Mouse (Mus musculus): ENCODE data around the gene Klf5. TPM values are rescaled to one million over a fixed set of nuclear protein-coding genes. Genes with fewer than 3 reads are reported as not detected.

Klf5 gene
- polyA plus RNA-seq, 1 experiment from 2014 or later = 87.6 TPM

DNA sequence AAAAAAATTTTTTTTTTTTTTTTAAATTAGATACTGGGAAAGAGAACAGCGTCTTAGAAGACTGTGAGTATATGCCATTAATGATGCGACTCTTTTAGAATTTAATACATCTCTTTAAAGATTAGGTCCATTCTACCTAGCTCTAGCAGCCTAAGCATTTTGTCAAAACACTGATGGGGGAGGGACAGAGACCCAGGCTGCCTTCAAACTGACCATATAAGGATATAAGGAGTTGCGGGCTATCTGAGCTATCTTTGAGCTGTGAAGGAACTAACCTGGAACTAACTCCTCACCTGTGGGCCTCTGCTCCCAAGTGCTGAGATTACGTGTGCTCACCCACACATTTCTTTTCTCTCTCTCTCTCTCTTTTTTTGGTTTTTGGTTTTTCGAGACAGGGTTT lies 6.3 kb upstream of the Klf5 start:
- WGBS = 94% methylated on average over 5 of the region's 5 CpGs
- Histone ChIP-seq H3K9ac (ENCODE audit: low read depth, low read length) (no peak overlapping the region), H3K27ac (ENCODE audit: low read depth, low read length) (no peak overlapping the region), H3K4me2 (replicated peaks; ENCODE audit: low read depth) (no peak overlapping the region), H3K9me3 (ENCODE audit: control insufficient read depth) (no peaks in the 10 kb centered on the region), H3K4me1 (replicated peaks; ENCODE audit: control insufficient read depth, insufficient read depth, low read length) (no peaks in the 10 kb centered on the region), H3K36me3 (ENCODE audit: control insufficient read depth, insufficient read depth) (no peaks in the 10 kb centered on the region), H3K4me3 (ENCODE audit: low read depth, low read length) (no peak overlapping the region), H3K27me3 (replicated peaks; ENCODE audit: control insufficient read depth, insufficient read depth, low read length) (no peaks in the 10 kb centered on the region)
- TF ChIP-seq CTCF (IDR thresholded peaks at IDR 0.05; ENCODE audit: low read depth) = no peak
- no peak for ATAC-seq

DNA sequence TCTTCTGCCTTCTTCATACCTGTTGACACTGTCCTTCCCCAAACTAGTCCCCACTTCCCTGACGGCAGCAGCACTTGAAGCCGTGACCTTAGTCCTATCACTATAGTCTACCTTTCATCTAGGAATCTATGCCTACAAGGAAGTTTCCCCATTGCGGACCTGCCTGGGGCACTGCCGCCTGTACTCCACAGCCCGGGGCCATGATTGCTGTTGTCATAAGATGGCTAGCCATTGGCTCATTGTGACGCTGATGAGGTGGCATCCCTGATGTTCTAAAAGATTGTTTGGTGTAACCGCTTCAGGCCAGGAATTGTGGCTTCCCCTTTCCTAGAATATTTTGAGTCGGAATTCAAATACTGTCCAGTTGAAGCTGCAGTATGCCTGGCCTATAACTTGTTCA lies 4.1 kb upstream of the Klf5 start:
- no peaks in the 10 kb centered on the region for H3K9me3 ChIP-seq (ENCODE audit: control insufficient read depth)
- H3K36me3 ChIP-seq (ENCODE audit: control insufficient read depth, insufficient read depth) = no peaks in the 10 kb centered on the region
- 60% methylated on average over 8 of the region's 8 CpGs for WGBS
- no peak overlapping the region for H3K4me3 ChIP-seq (ENCODE audit: low read depth, low read length)
- no peak overlapping the region for H3K4me2 ChIP-seq (replicated peaks; ENCODE audit: low read depth)
- no peak for ATAC-seq
- H3K27ac ChIP-seq (ENCODE audit: low read depth, low read length) = no peak overlapping the region
- no peaks in the 10 kb centered on the region for H3K4me1 ChIP-seq (replicated peaks; ENCODE audit: control insufficient read depth, insufficient read depth, low read length)
- no peak overlapping the region for H3K9ac ChIP-seq (ENCODE audit: low read depth, low read length)
- TF ChIP-seq CTCF (IDR thresholded peaks at IDR 0.05; ENCODE audit: low read depth) = no peak
- no peaks in the 10 kb centered on the region for H3K27me3 ChIP-seq (replicated peaks; ENCODE audit: control insufficient read depth, insufficient read depth, low read length)

DNA sequence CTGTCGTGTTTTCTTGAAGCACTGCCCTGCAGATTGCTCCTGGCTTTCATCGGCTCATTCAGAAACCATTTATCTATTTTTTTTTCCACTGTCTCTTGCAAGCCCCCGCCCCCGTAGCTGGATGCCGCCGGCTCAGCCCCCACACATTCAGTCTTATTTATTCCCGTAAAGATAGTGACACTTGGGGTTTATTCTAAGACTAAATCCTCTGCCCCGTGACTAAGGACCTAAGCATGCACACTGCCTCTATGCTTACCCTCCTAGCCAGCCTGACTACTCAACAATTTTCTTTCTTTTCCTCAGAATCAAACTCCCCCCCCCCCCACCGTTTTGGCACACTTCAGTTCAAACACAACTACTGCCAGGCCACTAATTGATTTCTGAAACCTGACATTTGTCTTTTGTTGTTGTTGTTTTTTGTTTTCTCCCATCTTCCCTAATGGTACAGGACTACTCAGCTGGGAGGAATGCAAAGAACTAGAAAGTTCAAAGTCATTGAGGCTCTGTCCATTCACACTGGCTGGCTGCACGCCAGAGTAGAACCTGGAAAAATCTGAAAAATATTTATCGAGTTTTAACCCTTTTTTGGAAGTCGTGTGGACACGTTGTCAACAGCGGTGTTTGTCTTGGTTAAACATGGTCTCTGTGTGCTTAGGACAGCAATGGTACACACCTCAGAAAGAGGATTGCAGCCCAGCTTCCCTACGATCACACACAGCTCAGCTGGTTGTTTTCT lies 2.7 kb upstream of the Klf5 start:
- Histone ChIP-seq H3K36me3 (ENCODE audit: control insufficient read depth, insufficient read depth) (no peaks in the 10 kb centered on the region), H3K27me3 (replicated peaks; ENCODE audit: control insufficient read depth, insufficient read depth, low read length) (no peaks in the 10 kb centered on the region), H3K27ac (ENCODE audit: low read depth, low read length) (peak overlapping the region; percentile 41), H3K9me3 (ENCODE audit: control insufficient read depth) (no peaks in the 10 kb centered on the region), H3K9ac (ENCODE audit: low read depth, low read length) (no peak overlapping the region), H3K4me3 (ENCODE audit: low read depth, low read length) (peak overlapping the region; percentile 2; the same call in 1 of the 2 replicates), H3K4me1 (replicated peaks; ENCODE audit: control insufficient read depth, insufficient read depth, low read length) (no peaks in the 10 kb centered on the region), H3K4me2 (replicated peaks; ENCODE audit: low read depth) (peak overlapping the region; percentile 52)
- ATAC-seq = no peak
- whole genome bisulfite sequencing = 33% methylated on average over 15 of the region's 15 CpGs
- no peak for TF ChIP-seq CTCF (IDR thresholded peaks at IDR 0.05; ENCODE audit: low read depth)

DNA sequence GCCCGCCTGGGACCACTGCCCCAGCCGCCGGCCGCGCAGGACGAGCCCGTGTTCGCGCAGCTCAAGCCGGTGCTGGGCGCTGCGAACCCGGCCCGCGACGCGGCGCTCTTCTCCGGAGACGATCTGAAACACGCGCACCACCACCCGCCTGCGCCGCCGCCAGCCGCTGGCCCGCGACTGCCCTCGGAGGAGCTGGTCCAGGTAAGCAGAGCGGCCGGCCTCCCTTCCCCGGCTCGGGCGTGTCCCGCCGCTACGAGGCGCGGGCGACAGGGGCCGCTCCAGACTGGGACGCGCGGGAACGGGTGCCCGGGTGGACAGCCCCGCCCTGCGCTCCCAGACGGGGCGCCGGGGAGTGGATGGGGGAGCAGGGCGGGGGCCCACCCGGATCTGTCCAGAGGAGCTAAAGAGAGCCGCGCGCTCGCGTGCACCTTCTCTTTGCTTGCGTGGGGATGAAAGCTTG lies 561 bp downstream of the Klf5 start:
- Histone ChIP-seq H3K27me3 (replicated peaks; ENCODE audit: control insufficient read depth, insufficient read depth, low read length) (no peaks in the 10 kb centered on the region), H3K36me3 (ENCODE audit: control insufficient read depth, insufficient read depth) (0 out of 2 replicates have a peak, but pooled peaks cover 8% of the 10 kb centered on the region), H3K9ac (ENCODE audit: low read depth, low read length) (peak overlapping the region; percentile 99), H3K27ac (ENCODE audit: low read depth, low read length) (peak overlapping the region; percentile 93), H3K9me3 (ENCODE audit: control insufficient read depth) (no peaks in the 10 kb centered on the region), H3K4me1 (replicated peaks; ENCODE audit: control insufficient read depth, insufficient read depth, low read length) (no peaks in the 10 kb centered on the region), H3K4me3 (ENCODE audit: low read depth, low read length) (peak overlapping the region; percentile 92), H3K4me2 (replicated peaks; ENCODE audit: low read depth) (peak overlapping the region; percentile 86)
- WGBS = under 1% methylated on average over 57 of the region's 60 CpGs
- TF ChIP-seq CTCF (IDR thresholded peaks at IDR 0.05; ENCODE audit: low read depth) = peak; percentile 54
- ATAC-seq = peak; percentile 31

DNA sequence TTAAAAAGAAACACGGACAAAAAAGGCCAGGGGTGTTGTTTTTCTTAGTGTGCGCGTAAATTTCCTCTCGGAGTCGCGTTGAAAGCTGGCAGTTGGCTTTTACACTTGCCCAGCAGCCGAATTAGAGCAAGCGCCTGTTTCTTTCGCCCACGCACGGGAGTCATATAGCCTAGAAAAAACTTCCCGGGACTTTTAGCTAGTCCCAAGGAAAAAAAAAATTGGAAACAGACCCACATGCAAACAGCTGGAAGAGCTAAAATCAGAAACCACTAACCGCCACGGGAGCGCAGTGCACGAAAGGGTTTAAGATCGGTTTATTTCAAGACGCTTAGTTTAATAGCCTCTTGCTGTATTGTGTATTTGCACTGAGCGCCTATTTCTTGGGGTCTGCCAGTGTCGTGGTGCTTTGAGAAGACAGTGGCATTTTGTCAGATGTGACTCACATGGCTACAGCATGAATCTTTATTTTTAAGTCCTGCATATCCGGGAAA lies 1.3 kb downstream of the Klf5 start:
- peak overlapping the region; percentile 93 for H3K27ac ChIP-seq (ENCODE audit: low read depth, low read length)
- no peak for ATAC-seq

DNA sequence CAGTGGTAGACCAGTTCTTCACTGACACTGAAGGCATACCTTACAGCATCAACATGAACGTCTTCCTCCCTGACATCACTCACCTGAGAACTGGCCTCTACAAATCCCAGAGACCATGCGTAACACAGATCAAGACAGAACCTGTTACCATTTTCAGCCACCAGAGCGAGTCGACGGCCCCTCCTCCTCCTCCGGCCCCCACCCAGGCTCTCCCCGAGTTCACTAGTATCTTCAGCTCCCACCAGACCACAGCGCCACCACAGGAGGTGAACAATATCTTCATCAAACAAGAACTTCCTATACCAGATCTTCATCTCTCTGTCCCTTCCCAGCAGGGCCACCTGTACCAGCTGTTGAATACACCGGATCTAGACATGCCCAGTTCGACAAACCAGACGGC lies 3.0 kb downstream of the Klf5 start:
- TF ChIP-seq CTCF (IDR thresholded peaks at IDR 0.05; ENCODE audit: low read depth) = peak; percentile 70
- Histone ChIP-seq H3K27ac (ENCODE audit: low read depth, low read length) (peak overlapping the region; percentile 93), H3K4me3 (ENCODE audit: low read depth, low read length) (peak overlapping the region; percentile 92), H3K9ac (ENCODE audit: low read depth, low read length) (peak overlapping the region; percentile 99; the same call in 1 of the 2 replicates), H3K4me1 (replicated peaks; ENCODE audit: control insufficient read depth, insufficient read depth, low read length) (no peaks in the 10 kb centered on the region), H3K9me3 (ENCODE audit: control insufficient read depth) (no peaks in the 10 kb centered on the region), H3K36me3 (ENCODE audit: control insufficient read depth, insufficient read depth) (0 out of 2 replicates have a peak, but pooled peaks cover 11% of the 10 kb centered on the region), H3K4me2 (replicated peaks; ENCODE audit: low read depth) (peak overlapping the region; percentile 86), H3K27me3 (replicated peaks; ENCODE audit: control insufficient read depth, insufficient read depth, low read length) (no peaks in the 10 kb centered on the region)
- ATAC-seq = peak; percentile 9
- 31% methylated on average over 11 of the region's 11 CpGs for WGBS

More for the DNA sequence above, 1.3 kb downstream of the Klf5 start:
- Histone ChIP-seq H3K36me3 (ENCODE audit: control insufficient read depth, insufficient read depth) (0 out of 2 replicates have a peak, but pooled peaks cover 8% of the 10 kb centered on the region), H3K27me3 (replicated peaks; ENCODE audit: control insufficient read depth, insufficient read depth, low read length) (no peaks in the 10 kb centered on the region), H3K4me3 (ENCODE audit: low read depth, low read length) (peak overlapping the region; percentile 92), H3K9ac (ENCODE audit: low read depth, low read length) (peak overlapping the region; percentile 99), H3K4me1 (replicated peaks; ENCODE audit: control insufficient read depth, insufficient read depth, low read length) (no peaks in the 10 kb centered on the region), H3K4me2 (replicated peaks; ENCODE audit: low read depth) (peak overlapping the region; percentile 86), H3K9me3 (ENCODE audit: control insufficient read depth) (no peaks in the 10 kb centered on the region)
- no peak for TF ChIP-seq CTCF (IDR thresholded peaks at IDR 0.05; ENCODE audit: low read depth)
- 2% methylated on average over 21 of the region's 21 CpGs for WGBS
